Mouse (Mus musculus): Measurements from ENCODE around the gene Zcchc24. TPM values are rescaled to one million over a fixed set of nuclear protein-coding genes. Genes with fewer than 3 reads are reported as not detected.

Gene Zcchc24
- polyA plus RNA-seq, 1 experiment from 2014 or later, result 14.2 TPM

- Histone ChIP-seq H3K36me3 (replicated peaks) (no peaks in the 10 kb centered on the region), H3K9ac (no peak overlapping the region), H3K4me3 (replicated peaks) (no peak overlapping the region), H3K27ac (no peak overlapping the region), H3K27me3 (no peaks in the 10 kb centered on the region), H3K4me2 (no peak overlapping the region), H3K4me1 (peaks cover 22% of the 10 kb centered on the region), H3K9me3 (no peaks in the 10 kb centered on the region)
- WGBS, result 92% methylated on average over 5 of the region's 5 CpGs
- ATAC-seq (ENCODE audit: low FRiP score), result no peak
These were observed 47.7 kb downstream of the Zcchc24 start for GRCm38 (mm10) chr14:25720962-25721707.

DNA sequence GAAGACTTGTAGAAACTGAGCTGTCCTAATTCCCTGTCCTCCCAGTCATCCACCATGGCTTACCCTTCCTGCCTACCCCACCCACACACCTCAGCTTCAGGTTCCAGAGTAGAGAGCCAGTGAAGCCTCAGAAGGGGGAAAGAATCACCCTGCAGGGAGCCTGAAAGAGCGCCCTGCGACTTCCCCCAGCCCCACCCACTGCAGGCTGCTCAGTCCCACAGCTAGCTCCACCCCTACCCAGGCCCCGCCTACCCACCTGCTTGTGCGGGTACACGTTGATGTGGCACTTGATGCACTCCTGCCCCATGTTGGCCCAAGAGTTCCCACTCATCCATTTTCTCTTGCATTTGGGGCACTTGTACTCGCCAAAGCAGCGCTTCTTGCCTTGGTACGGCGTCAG lies 49.5 kb downstream of the Zcchc24 start:
- no peaks in the 10 kb centered on the region for H3K27me3 ChIP-seq
- H3K36me3 ChIP-seq (replicated peaks), result no peaks in the 10 kb centered on the region
- peaks cover 13% of the 10 kb centered on the region for H3K4me1 ChIP-seq
- 56% methylated on average over 9 of the region's 9 CpGs for WGBS
- H3K9me3 ChIP-seq, result no peaks in the 10 kb centered on the region
- H3K27ac ChIP-seq, result no peak overlapping the region
- ATAC-seq (ENCODE audit: low FRiP score), result no peak
- no peak overlapping the region for H3K9ac ChIP-seq
- no peak overlapping the region for H3K4me2 ChIP-seq
- H3K4me3 ChIP-seq (replicated peaks), result no peak overlapping the region

- 4% methylated on average over 2 of the region's 2 CpGs for WGBS
- Histone ChIP-seq H3K36me3 (replicated peaks) (no peaks in the 10 kb centered on the region), H3K27ac (0 out of 2 replicates have a peak overlapping the region, but pooled peaks have one; percentile 5), H3K4me3 (replicated peaks) (no peak overlapping the region), H3K27me3 (no peaks in the 10 kb centered on the region), H3K9ac (peak overlapping the region; percentile 36; the same call in 1 of the 2 replicates), H3K4me1 (peaks cover 13% of the 10 kb centered on the region), H3K9me3 (no peaks in the 10 kb centered on the region), H3K4me2 (no peak overlapping the region)
- no peak for ATAC-seq (ENCODE audit: low FRiP score)
These were observed 50.4 kb downstream of the Zcchc24 start for GRCm38 (mm10) chr14:25718471-25718870.

- WGBS, result 89% methylated on average over 8 of the region's 8 CpGs
- H3K9me3 ChIP-seq, result no peaks in the 10 kb centered on the region
- H3K4me1 ChIP-seq, result peaks cover 13% of the 10 kb centered on the region
- ATAC-seq (ENCODE audit: low FRiP score), result no peak
- no peak overlapping the region for H3K4me3 ChIP-seq (replicated peaks)
- no peak overlapping the region for H3K9ac ChIP-seq
- no peak overlapping the region for H3K4me2 ChIP-seq
- no peak overlapping the region for H3K27ac ChIP-seq
- H3K36me3 ChIP-seq (replicated peaks), result no peaks in the 10 kb centered on the region
- no peaks in the 10 kb centered on the region for H3K27me3 ChIP-seq
These were observed 51.1 kb downstream of the Zcchc24 start for GRCm38 (mm10) chr14:25717718-25718117.

DNA sequence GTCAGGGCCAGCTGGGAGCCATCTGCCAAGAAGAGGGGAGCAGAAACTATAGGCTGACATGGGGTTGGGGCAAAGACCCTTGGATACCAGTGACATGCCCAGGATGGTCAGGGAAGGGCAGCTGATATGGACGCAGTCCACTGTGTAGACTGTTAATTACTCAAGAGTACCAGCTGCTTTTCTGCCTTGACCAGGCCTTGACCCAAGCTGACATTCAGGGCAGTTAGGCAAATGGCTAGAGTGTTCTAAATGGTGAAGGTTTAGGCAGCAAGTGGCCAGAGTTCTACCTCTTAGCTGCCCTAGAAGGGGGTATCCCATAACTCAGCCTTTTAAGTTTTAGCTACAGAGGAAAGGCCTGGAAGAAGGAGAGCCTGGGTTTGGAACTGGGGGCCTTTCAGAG lies 52.3 kb downstream of the Zcchc24 start:
- no peaks in the 10 kb centered on the region for H3K9me3 ChIP-seq
- H3K36me3 ChIP-seq (replicated peaks), result no peaks in the 10 kb centered on the region
- no peak overlapping the region for H3K4me3 ChIP-seq (replicated peaks)
- H3K9ac ChIP-seq, result no peak overlapping the region
- no peak for ATAC-seq (ENCODE audit: low FRiP score)
- no peak overlapping the region for H3K4me2 ChIP-seq
- H3K27me3 ChIP-seq, result no peaks in the 10 kb centered on the region
- WGBS, result 95% methylated on average over 1 of the region's 1 CpGs
- peaks cover 12% of the 10 kb centered on the region for H3K4me1 ChIP-seq
- H3K27ac ChIP-seq, result no peak overlapping the region

- no peaks in the 10 kb centered on the region for H3K27me3 ChIP-seq
- no peak for ATAC-seq (ENCODE audit: low FRiP score)
- H3K9ac ChIP-seq, result no peak overlapping the region
- no peaks in the 10 kb centered on the region for H3K9me3 ChIP-seq
- H3K27ac ChIP-seq, result no peak overlapping the region
- WGBS, result 19% methylated on average over 4 of the region's 4 CpGs
- H3K4me1 ChIP-seq, result peaks cover 24% of the 10 kb centered on the region
- H3K4me3 ChIP-seq (replicated peaks), result no peak overlapping the region
- no peaks in the 10 kb centered on the region for H3K36me3 ChIP-seq (replicated peaks)
- no peak overlapping the region for H3K4me2 ChIP-seq
These were observed 55.4 kb downstream of the Zcchc24 start for GRCm38 (mm10) chr14:25713443-25713842.

GRCm38 (mm10) chr14:25711602-25712001 lies 57.2 kb downstream of the Zcchc24 start:
- no peaks in the 10 kb centered on the region for H3K27me3 ChIP-seq
- WGBS, result 69% methylated on average over 8 of the region's 8 CpGs
- no peaks in the 10 kb centered on the region for H3K36me3 ChIP-seq (replicated peaks)
- H3K27ac ChIP-seq, result no peak overlapping the region
- H3K9me3 ChIP-seq, result no peaks in the 10 kb centered on the region
- peaks cover 22% of the 10 kb centered on the region for H3K4me1 ChIP-seq
- H3K4me3 ChIP-seq (replicated peaks), result no peak overlapping the region
- H3K4me2 ChIP-seq, result no peak overlapping the region
- no peak for ATAC-seq (ENCODE audit: low FRiP score)
- no peak overlapping the region for H3K9ac ChIP-seq

DNA sequence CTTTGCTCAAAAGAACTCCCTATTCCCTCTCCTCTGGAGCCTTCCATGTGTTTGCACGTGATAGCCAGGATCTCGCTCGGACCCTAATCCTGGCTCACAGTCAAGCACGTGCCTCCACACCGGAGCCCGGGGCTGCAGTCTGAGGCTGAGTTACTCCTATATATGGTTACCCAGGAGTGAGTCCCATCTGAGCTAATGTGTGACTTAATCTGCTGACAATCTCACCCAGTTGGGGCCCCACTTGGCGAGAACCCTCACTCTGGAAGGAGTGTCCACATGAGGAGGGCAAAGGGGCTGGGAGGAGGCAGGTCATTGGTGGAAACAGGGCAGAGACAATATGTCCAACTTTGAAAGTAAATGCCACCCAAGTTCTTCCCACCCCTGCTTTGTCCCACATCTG lies 57.7 kb downstream of the Zcchc24 start:
- H3K36me3 ChIP-seq (replicated peaks), result no peaks in the 10 kb centered on the region
- no peak overlapping the region for H3K4me3 ChIP-seq (replicated peaks)
- no peaks in the 10 kb centered on the region for H3K27me3 ChIP-seq
- peaks cover 22% of the 10 kb centered on the region for H3K4me1 ChIP-seq
- H3K4me2 ChIP-seq, result no peak overlapping the region
- 65% methylated on average over 7 of the region's 7 CpGs for WGBS
- no peaks in the 10 kb centered on the region for H3K9me3 ChIP-seq
- no peak overlapping the region for H3K27ac ChIP-seq
- no peak overlapping the region for H3K9ac ChIP-seq
- ATAC-seq (ENCODE audit: low FRiP score), result no peak

DNA sequence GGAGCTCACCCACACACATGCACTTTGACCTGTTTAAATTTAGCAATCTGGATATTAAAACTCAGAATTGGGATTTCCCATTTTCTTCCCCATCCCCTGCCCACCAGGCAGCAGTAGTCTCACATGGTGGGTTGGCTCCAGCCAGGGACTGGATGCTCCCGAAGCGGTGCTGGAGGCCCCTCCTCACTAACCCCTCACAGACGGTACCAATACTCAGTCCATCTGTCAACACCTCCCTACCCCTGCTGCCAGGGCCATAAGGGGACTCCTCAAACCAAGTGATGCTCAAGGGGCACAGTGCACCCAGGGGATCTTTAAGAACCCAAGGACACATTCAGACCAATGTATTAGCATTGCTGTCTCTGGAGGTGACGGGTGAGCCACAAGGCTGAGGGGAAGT lies 58.2 kb downstream of the Zcchc24 start:
- Histone ChIP-seq H3K4me3 (replicated peaks) (no peak overlapping the region), H3K27me3 (no peaks in the 10 kb centered on the region), H3K27ac (no peak overlapping the region), H3K36me3 (replicated peaks) (no peaks in the 10 kb centered on the region), H3K4me1 (peaks cover 22% of the 10 kb centered on the region), H3K4me2 (no peak overlapping the region), H3K9me3 (no peaks in the 10 kb centered on the region), H3K9ac (no peak overlapping the region)
- no peak for ATAC-seq (ENCODE audit: low FRiP score)
- 84% methylated on average over 4 of the region's 4 CpGs for WGBS

- no peak overlapping the region for H3K4me2 ChIP-seq
- H3K4me3 ChIP-seq (replicated peaks), result no peak overlapping the region
- no peak overlapping the region for H3K27ac ChIP-seq
- no peaks in the 10 kb centered on the region for H3K9me3 ChIP-seq
- WGBS, result 85% methylated on average over 4 of the region's 4 CpGs
- no peak overlapping the region for H3K9ac ChIP-seq
- no peak for ATAC-seq (ENCODE audit: low FRiP score)
- H3K27me3 ChIP-seq, result no peaks in the 10 kb centered on the region
- peaks cover 22% of the 10 kb centered on the region for H3K4me1 ChIP-seq
- H3K36me3 ChIP-seq (replicated peaks), result no peaks in the 10 kb centered on the region
These were observed 58.8 kb downstream of the Zcchc24 start for GRCm38 (mm10) chr14:25710073-25710472.

- H3K4me1 ChIP-seq, result peaks cover 22% of the 10 kb centered on the region
- ATAC-seq (ENCODE audit: low FRiP score), result no peak
- no peaks in the 10 kb centered on the region for H3K36me3 ChIP-seq (replicated peaks)
- 93% methylated on average over 2 of the region's 2 CpGs for WGBS
- H3K4me3 ChIP-seq (replicated peaks), result no peak overlapping the region
- no peak overlapping the region for H3K9ac ChIP-seq
- no peak overlapping the region for H3K27ac ChIP-seq
- no peak overlapping the region for H3K4me2 ChIP-seq
- no peaks in the 10 kb centered on the region for H3K9me3 ChIP-seq
- no peaks in the 10 kb centered on the region for H3K27me3 ChIP-seq
These were observed 59.9 kb downstream of the Zcchc24 start for GRCm38 (mm10) chr14:25708917-25709316.

DNA sequence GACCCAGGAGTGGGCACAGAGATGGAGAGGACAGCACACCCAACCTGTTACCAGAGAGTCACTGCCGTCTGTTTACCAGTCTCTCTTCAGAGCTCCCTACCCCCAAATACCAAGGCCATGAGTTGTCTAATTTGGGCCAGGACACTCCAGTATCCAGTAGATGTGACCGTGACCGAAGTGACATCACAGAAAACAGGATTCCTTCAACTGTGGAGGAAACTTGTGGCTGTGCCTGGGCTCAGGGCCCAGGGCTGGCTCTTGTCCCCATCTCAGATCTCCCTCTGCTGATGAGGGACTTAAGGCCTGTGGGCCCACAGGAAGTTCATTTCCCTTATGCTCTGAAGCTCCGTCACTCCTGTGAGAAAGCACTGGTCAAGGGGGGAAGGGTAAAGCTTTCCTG lies 60.4 kb downstream of the Zcchc24 start:
- Histone ChIP-seq H3K9ac (no peak overlapping the region), H3K27me3 (no peaks in the 10 kb centered on the region), H3K4me3 (replicated peaks) (no peak overlapping the region), H3K4me1 (peaks cover 22% of the 10 kb centered on the region), H3K36me3 (replicated peaks) (no peaks in the 10 kb centered on the region), H3K27ac (no peak overlapping the region), H3K4me2 (no peak overlapping the region), H3K9me3 (no peaks in the 10 kb centered on the region)
- no peak for ATAC-seq (ENCODE audit: low FRiP score)
- 79% methylated on average over 4 of the region's 4 CpGs for WGBS

DNA sequence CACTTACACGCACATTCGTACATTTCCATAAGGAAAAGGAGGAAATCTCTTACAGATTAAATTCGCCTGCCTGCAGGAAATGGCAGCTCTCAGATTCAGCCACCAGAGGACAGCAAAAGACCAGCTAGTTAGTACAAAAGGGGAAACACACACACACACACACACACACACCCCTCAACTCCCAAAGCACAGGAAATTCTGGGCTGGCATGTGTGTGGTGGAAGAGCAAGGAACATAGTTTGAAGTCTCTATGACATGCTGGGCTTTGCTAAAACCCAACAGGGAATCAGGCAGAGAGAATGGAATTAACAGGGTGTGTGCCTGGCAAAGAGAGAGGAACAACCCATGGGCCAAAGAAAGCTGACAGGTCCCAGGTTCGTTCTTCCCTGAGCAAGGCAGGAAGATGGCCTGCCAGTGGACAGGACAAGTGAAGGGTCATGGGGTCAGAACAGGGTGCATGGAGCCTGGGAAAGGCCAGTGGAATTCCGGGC lies 61.1 kb downstream of the Zcchc24 start:
- ATAC-seq (ENCODE audit: low FRiP score), result no peak
- peaks cover 22% of the 10 kb centered on the region for H3K4me1 ChIP-seq
- 70% methylated on average over 5 of the region's 5 CpGs for WGBS
- no peak overlapping the region for H3K4me3 ChIP-seq (replicated peaks)
- H3K4me2 ChIP-seq, result no peak overlapping the region
- no peak overlapping the region for H3K9ac ChIP-seq
- no peak overlapping the region for H3K27ac ChIP-seq
- no peaks in the 10 kb centered on the region for H3K36me3 ChIP-seq (replicated peaks)
- H3K27me3 ChIP-seq, result no peaks in the 10 kb centered on the region
- no peaks in the 10 kb centered on the region for H3K9me3 ChIP-seq
